Mouse (Mus musculus) left cerebral cortex, adult 18-20 months (tissue): ENCODE results near the gene Cdk2ap2. TPM values are rescaled to one million over a fixed set of nuclear protein-coding genes. Genes with fewer than 3 reads are reported as not detected.
"Not testable (repeated sequence)": the region's sequence is repeated elsewhere in the genome, so short reads cannot be mapped to it uniquely, and the experiment has no call there.

Source experiments
- DNase-seq, 2 experiments: peaks; one replicate each; pipeline ENCODE4 v3.0.0; 2021 to 2022; ENCODE audit warnings: low spot score in 2 of 2, mixed read lengths in 1 of 2
- total RNA-seq, 2 experiments: library from RNA; stranded (reverse); gene quantifications; 2 replicates each; pipeline ENCODE4 v1.2.3; 2021

Gene Cdk2ap2
- total RNA-seq, 2 experiments from 2014 or later, result 33.6 to 37.3 TPM

- no peak for DNase-seq
These were observed 37.4 kb downstream of the Cdk2ap2 start for GRCm38 (mm10) chr19:4134354-4134753.

DNA sequence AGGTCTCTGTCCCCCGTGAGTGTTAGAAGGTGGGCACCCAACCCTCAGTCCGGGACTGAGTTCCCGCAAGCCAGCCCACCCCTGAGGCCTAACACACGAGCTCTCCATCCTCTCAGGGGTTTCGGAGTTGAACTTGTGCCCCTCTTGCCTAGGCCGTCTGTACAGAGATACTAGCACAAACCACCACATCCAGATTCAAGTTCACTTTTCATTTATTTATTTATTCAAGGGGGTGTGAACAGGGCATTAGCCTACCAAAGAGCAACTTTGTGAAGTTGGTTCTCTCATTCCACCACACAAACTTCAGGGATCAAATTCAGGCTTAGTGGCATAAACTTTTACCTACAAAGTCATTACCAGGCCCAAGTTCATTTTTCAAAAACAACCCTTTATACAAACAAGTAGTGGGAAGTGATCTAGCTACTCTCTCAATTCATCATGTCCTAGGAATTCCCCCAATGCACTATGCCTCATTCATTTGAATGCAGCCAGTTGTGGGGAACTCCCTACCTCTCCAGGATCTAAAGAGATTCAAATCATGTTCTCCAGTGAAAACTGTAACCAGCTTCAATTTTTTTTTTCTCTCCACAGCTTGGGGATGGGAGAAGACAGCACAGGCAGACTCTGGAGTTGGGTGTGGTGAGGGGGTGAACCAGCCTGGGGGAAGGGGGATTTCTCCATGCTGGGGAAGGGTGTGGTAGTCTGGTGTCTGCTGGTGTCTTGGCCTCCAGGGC, 38.4 kb downstream of the Cdk2ap2 start:
- DNase-seq, result not testable (repeated sequence)

DNA sequence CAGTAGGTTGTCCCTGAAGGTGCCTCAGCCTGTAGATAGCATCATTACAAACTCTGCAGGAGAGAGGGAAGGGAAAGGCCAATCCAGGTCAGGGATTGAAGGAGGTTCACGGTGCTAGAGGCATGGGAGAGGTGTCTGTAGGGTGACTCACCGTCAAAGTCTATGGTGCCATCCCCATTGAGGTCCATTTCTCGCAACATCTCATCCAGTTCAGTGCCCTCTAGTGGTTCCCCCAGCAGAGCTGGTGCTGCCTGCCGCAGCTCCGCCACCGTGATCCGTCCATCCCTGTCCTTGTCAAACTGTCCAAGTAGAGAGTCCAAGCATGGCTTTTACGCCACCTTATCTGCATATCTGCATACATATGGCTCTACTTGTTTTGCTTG, 39.0 kb downstream of the Cdk2ap2 start:
- DNase-seq, result not testable (repeated sequence)

DNA sequence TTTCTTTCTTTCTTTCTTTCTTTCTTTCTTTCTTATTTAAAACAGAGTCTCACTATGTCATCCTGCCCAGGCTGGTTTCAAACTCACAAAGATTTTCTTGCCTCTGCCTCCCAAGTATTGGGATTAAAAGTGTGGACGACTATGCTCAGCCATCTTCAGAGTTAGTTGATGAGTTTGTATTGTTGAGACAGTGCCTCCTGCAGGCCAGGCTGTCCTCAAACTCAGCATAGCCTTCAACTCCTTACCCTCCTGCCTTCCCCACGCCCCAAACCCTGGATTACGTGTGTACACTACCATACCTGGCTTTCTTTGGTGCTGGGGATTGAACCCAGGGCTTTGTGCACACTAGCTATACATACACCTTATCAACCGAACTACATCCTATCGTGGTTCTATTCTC, 39.5 kb downstream of the Cdk2ap2 start:
- DNase-seq, result no peak

DNA sequence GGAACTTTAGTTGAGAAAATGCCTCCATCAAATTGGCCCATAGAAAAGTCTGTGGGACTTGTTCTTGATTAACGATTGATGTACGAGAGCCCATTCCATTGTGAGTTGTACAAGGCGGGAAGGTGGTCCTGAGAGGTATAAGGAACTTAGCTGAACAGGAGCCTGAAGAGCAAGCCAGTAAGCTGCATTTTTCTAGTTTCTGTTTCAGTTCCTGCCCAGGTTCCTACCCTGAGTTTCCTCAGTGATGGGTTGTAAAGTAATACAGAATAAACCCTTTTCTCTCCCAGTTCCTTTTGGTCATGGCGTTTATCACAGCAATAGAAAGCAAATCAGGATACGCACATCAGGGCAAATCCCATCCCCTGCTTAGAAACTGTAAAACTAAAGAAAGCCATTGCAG, 40.9 kb downstream of the Cdk2ap2 start:
- DNase-seq, result no peak

- DNase-seq, result no peak
These were observed 42.5 kb downstream of the Cdk2ap2 start, which contains the start of gene Gpr152 for GRCm38 (mm10) chr19:4139446-4139845. TSS of gene Gpr152 (plus strand) at chr19:4139787.

- DNase-seq, result no peak
These were observed 43.2 kb downstream of the Cdk2ap2 start for GRCm38 (mm10) chr19:4140147-4140546.

DNA sequence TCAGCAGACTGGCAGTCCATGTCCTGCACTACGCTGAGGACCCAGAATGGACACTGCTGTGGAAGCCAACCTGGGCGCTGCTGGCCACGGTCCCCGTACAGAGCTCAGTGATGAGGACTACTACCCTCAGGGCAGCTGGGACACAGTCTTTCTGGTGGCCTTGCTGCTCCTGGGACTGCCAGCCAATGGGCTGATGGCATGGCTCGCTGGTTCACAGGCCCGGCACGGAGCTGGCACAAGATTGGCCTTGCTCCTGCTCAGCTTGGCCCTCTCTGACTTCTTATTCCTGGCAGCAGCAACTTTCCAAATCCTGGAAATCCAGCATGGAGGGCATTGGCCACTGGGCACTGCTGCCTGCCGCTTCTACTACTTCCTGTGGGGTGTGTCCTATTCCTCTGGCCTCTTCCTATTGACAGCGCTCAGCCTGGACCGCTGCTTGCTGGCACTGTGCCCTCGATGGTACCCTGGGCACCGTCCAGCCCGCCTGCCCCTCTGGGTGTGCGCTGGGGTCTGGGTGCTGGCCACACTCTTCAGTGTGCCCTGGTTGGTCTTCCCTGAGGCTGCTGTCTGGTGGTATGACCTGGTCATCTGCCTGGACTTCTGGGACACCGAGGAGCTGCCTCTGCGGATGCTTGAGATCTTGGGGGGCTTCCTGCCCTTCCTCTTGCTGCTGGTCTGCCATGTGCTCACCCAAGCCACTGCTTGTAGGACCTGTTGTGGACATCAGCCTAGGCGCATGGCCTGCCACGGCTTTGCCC, 45.6 kb downstream of the Cdk2ap2 start:
- DNase-seq, result no peak

- DNase-seq, result no peak
These were observed 46.8 kb downstream of the Cdk2ap2 start, which contains the start of gene Cabp4 for GRCm38 (mm10) chr19:4143759-4144268. TSS of gene Cabp4 (minus strand) at chr19:4144033.

- DNase-seq, result no peak
These were observed 47.8 kb downstream of the Cdk2ap2 start for GRCm38 (mm10) chr19:4144550-4145498.

GRCm38 (mm10) chr19:4145936-4146335, 49.0 kb downstream of the Cdk2ap2 start:
- DNase-seq, result no peak

GRCm38 (mm10) chr19:4146366-4147021, 49.5 kb downstream of the Cdk2ap2 start:
- DNase-seq, result no peak

GRCm38 (mm10) chr19:4147022-4147405, 50.0 kb downstream of the Cdk2ap2 start:
- DNase-seq, result no peak

- no peak for DNase-seq
These were observed 51.0 kb downstream of the Cdk2ap2 start for GRCm38 (mm10) chr19:4147782-4148490.

DNA sequence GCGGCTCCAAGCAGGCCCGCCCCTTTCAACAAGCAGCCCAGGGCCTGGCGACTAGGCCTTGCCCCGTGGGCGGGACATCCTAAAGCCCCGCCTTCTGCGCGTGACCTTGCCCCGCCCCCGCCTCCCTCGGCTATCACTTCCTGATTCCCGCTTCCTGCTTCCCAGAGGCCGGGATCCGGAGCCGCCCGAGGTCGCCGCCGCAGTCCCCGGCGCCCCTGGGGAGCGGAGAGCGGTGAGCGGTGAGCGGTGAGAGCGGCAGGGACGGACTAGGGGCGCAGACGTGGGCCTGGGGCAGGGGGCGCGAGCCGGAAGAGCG, 51.5 kb downstream of the Cdk2ap2 start, which contains the start of gene Coro1b:
Gene Coro1b, plus strand, starts transcription at position 129 of the 316 bp plus-strand sequence.
- peak; percentile 92 to 95 for DNase-seq

Other genes with a start within 250 kb of the Cdk2ap2 start
- gene Chka, start 245.4 kb upstream of the Cdk2ap2 start, total RNA-seq, result 10 to 100 TPM; 82.4 to 88.0 TPM
- gene Tcirg1, start 190.0 kb upstream of the Cdk2ap2 start, total RNA-seq, result 10 to 100 TPM; 22.4 to 23.0 TPM
- 100 to 1,000 TPM; 141 to 148 TPM for gene Ndufs8, start 184.4 kb upstream of the Cdk2ap2 start, total RNA-seq
- gene Aldh3b1, start 167.4 kb upstream of the Cdk2ap2 start, total RNA-seq, result 1 to 10 TPM; 3.0 to 4.2 TPM
- 10 to 100 TPM; 14.6 to 16.6 TPM for gene Unc93b1, start 162.0 kb upstream of the Cdk2ap2 start, total RNA-seq
- gene Aldh3b3, start 138.5 kb upstream of the Cdk2ap2 start, total RNA-seq, result under 1 TPM in 1 of 2 experiments, not detected in 1; 0.23 TPM
- gene Aldh3b2, start 124.9 kb upstream of the Cdk2ap2 start, total RNA-seq, result 1 to 10 TPM; 1.1 to 1.3 TPM
- gene Acy3, start 110.6 kb upstream of the Cdk2ap2 start, total RNA-seq, result 1 to 10 TPM; 2.6 to 5.2 TPM
- not detected for gene Tbx10, start 104.4 kb upstream of the Cdk2ap2 start, total RNA-seq
- 10 to 100 TPM in 1 of 2 experiments, 1 to 10 TPM in 1; 8.9 to 10.8 TPM for gene Nudt8, start 96.6 kb upstream of the Cdk2ap2 start, total RNA-seq
- gene Gm49405, start 96.6 kb upstream of the Cdk2ap2 start, total RNA-seq, result 1 to 10 TPM; 1.0 to 1.5 TPM
- 1 to 10 TPM; 3.5 to 4.9 TPM for gene Doc2g, start 93.9 kb upstream of the Cdk2ap2 start, total RNA-seq
- 100 to 1,000 TPM; 265 to 266 TPM for gene Ndufv1, start 84.4 kb upstream of the Cdk2ap2 start, total RNA-seq
- 100 to 1,000 TPM; 353 to 399 TPM for gene Gstp1, start 59.2 kb upstream of the Cdk2ap2 start, total RNA-seq
- gene Gstp2, start 51.2 kb upstream of the Cdk2ap2 start, total RNA-seq, result 10 to 100 TPM; 40.5 to 55.2 TPM
- not detected for gene Gstp3, start 37.6 kb upstream of the Cdk2ap2 start, total RNA-seq
- gene Cabp2, start 15.6 kb upstream of the Cdk2ap2 start, total RNA-seq, result not detected
- gene Pitpnm1, start 2.8 kb downstream of the Cdk2ap2 start, total RNA-seq, result 100 to 1,000 TPM; 210 to 214 TPM
- gene Aip, start 28.7 kb downstream of the Cdk2ap2 start, total RNA-seq, result 100 to 1,000 TPM; 121 to 126 TPM
- gene Gpr152, start 42.6 kb downstream of the Cdk2ap2 start, total RNA-seq, result under 1 TPM; 0.12 TPM
- gene Cabp4, start 46.9 kb downstream of the Cdk2ap2 start, total RNA-seq, result under 1 TPM; 0.26 to 0.63 TPM
- gene Coro1b, start 51.4 kb downstream of the Cdk2ap2 start, total RNA-seq, result 10 to 100 TPM; 77.9 to 81.3 TPM
- 1 to 10 TPM; 1.3 to 2.3 TPM for gene Ptprcap, start 56.4 kb downstream of the Cdk2ap2 start, total RNA-seq
- gene Rps6kb2, start 66.2 kb downstream of the Cdk2ap2 start, total RNA-seq, result 10 to 100 TPM; 32.5 to 34.5 TPM
- 1 to 10 TPM; 5.1 to 9.2 TPM for gene Carns1, start 78.3 kb downstream of the Cdk2ap2 start, total RNA-seq
- gene Tbc1d10c, start 94.1 kb downstream of the Cdk2ap2 start, total RNA-seq, result 1 to 10 TPM; 1.0 to 1.1 TPM
- 100 to 1,000 TPM; 303 to 333 TPM for gene Ppp1ca, start 94.9 kb downstream of the Cdk2ap2 start, total RNA-seq
- gene Rad9a, start 104.5 kb downstream of the Cdk2ap2 start, total RNA-seq, result 10 to 100 TPM in 1 of 2 experiments, 1 to 10 TPM in 1; 7.2 to 10.1 TPM
- gene Clcf1, start 117.1 kb downstream of the Cdk2ap2 start, total RNA-seq, result 1 to 10 TPM; 1.5 to 1.9 TPM
- gene AC109138.7, start 117.2 kb downstream of the Cdk2ap2 start, total RNA-seq, result not detected
- 10 to 100 TPM; 13.4 to 18.2 TPM for gene Pold4, start 134.7 kb downstream of the Cdk2ap2 start, total RNA-seq
- gene Ssh3, start 172.0 kb downstream of the Cdk2ap2 start, total RNA-seq, result 10 to 100 TPM; 49.2 to 52.4 TPM
- gene Ankrd13d, start 186.0 kb downstream of the Cdk2ap2 start, total RNA-seq, result 10 to 100 TPM; 67.2 to 71.2 TPM
- 100 to 1,000 TPM; 224 to 230 TPM for gene Grk2, start 209.0 kb downstream of the Cdk2ap2 start, total RNA-seq